In genomic region chr12:80374736-80375135, GRCm38 (mm10) we compare ENCODE assay signal across 33 mouse cellular contexts.
A peak's percentile ranks its signal among the peaks of the same experiment; 100 is the strongest.
DNase-seq lines count a peak whose midpoint lies in the region; ATAC-seq and TF ChIP-seq lines count a peak whose summit lies in the region.
"Had no signal": no experiment of that assay in that cellular context is flagged by ENCODE, and none has a peak within 500 bp of the region (broad histone marks: within the 10 kb centered on the region; RNA-seq: fewer than 3 reads in every experiment).

No protein-coding gene starts in this region.

- H3K9ac ChIP-seq in midbrain, embryonic 15.5 days, result no peak overlapping the region
- H3K9ac ChIP-seq: embryonic facial prominence, embryonic 13.5 days; forebrain, embryonic 13.5 days; forebrain, postnatal 0 days; heart, embryonic 15.5 days; hindbrain, embryonic 13.5 days; intestine, embryonic 15.5 days had no signal

- H3K4me1 ChIP-seq in embryonic fibroblast, embryonic 13.5 days (ENCODE audit: control insufficient read depth, insufficient read depth, low read length), result peaks cover 15% of the 10 kb centered on the region; the same call in 1 of the 2 replicates
- H3K4me1 ChIP-seq in midbrain, embryonic 15.5 days, result no peaks in the 10 kb centered on the region
- H3K4me1 ChIP-seq: intestine, embryonic 15.5 days had no signal

- no peak overlapping the region for H3K4me2 ChIP-seq in midbrain, embryonic 15.5 days
- H3K4me2 ChIP-seq: embryonic facial prominence, embryonic 13.5 days; forebrain, embryonic 13.5 days; heart, embryonic 11.5 days; heart, embryonic 15.5 days; hindbrain, embryonic 13.5 days; intestine, embryonic 15.5 days had no signal

- no peaks in the 10 kb centered on the region for H3K9me3 ChIP-seq in midbrain, embryonic 15.5 days
- H3K9me3 ChIP-seq: embryonic facial prominence, embryonic 10.5 days; embryonic facial prominence, embryonic 13.5 days; forebrain, embryonic 10.5 days; forebrain, embryonic 13.5 days; G1E; heart, embryonic 15.5 days; hindbrain, embryonic 10.5 days; hindbrain, embryonic 13.5 days; intestine, embryonic 15.5 days had no signal

- ATAC-seq in midbrain, embryonic 15.5 days (replicated peaks), result no peak
- ATAC-seq: forebrain, embryonic 13.5 days; forebrain, postnatal 0 days; hindbrain, embryonic 16.5 days; intestine, embryonic 15.5 days had no signal

- DNase-seq in adrenal gland, adult 2 months, result peak; percentile 29
- DNase-seq in adrenal gland, postnatal 10 days, result no peak
- peak; percentile 86 for DNase-seq in 3T3-L1 (ENCODE audit: low read depth, low spot score)
- peak; percentile 72 for DNase-seq in Muller cell, postnatal 12 days (ENCODE audit: inconsistent ontology term)
- no peak for DNase-seq in frontal cortex, adult 2 months (ENCODE audit: extremely low spot score in 1 of 2, low spot score in 1 of 2)
- DNase-seq in frontal cortex, postnatal 14 days (ENCODE audit: low spot score in 2 of 2), result no peak
- DNase-seq: adrenal gland, postnatal 14 days; cerebellum, adult 11-12 months; cerebellum, adult 8-10 months; cerebellum, postnatal 10 days; cerebellum, postnatal 36 days; embryo, embryonic 11 days; forebrain, postnatal 0 days; gastrocnemius, postnatal 10 days; gastrocnemius, postnatal 36 days; heart, postnatal 10 days; heart, postnatal 36 days; kidney, adult 18-20 months; kidney, adult 9 months had no signal

- TF ChIP-seq CTCF in embryonic fibroblast, embryonic 13.5 days (IDR thresholded peaks at IDR 0.05; ENCODE audit: borderline replicate concordance, insufficient read depth, low read length), result no peak

- H3K4me3 ChIP-seq in embryonic fibroblast, embryonic 13.5 days (ENCODE audit: insufficient read depth, low read length), result no peak overlapping the region
- no peak overlapping the region for H3K4me3 ChIP-seq in midbrain, embryonic 15.5 days
- H3K4me3 ChIP-seq: embryonic facial prominence, embryonic 10.5 days; embryonic facial prominence, embryonic 13.5 days; forebrain, embryonic 10.5 days; forebrain, embryonic 13.5 days; heart, embryonic 15.5 days; hindbrain, embryonic 10.5 days; hindbrain, embryonic 13.5 days; intestine, embryonic 15.5 days had no signal

- H3K27ac ChIP-seq in embryonic fibroblast, embryonic 13.5 days (ENCODE audit: insufficient read depth, low read length), result peak overlapping the region; percentile 75; the same call in 1 of the 2 replicates
- no peak overlapping the region for H3K27ac ChIP-seq in midbrain, embryonic 15.5 days
- H3K27ac ChIP-seq: embryonic facial prominence, embryonic 10.5 days; embryonic facial prominence, embryonic 13.5 days; forebrain, embryonic 10.5 days; forebrain, embryonic 13.5 days; heart, embryonic 15.5 days; hindbrain, embryonic 10.5 days; hindbrain, embryonic 13.5 days; intestine, embryonic 15.5 days had no signal

- no peak for TF ChIP-seq POLR2A in embryonic fibroblast, embryonic 13.5 days (IDR thresholded peaks at IDR 0.05; ENCODE audit: low read depth, low read length)

- no peaks in the 10 kb centered on the region for H3K27me3 ChIP-seq in midbrain, embryonic 15.5 days (replicated peaks)
- H3K27me3 ChIP-seq: CH12.LX; embryonic facial prominence, embryonic 13.5 days; forebrain, embryonic 13.5 days; heart, embryonic 15.5 days; hindbrain, embryonic 13.5 days; intestine, embryonic 15.5 days had no signal

- 92% methylated on average over 2 of the region's 2 CpGs for WGBS in midbrain, embryonic 15.5 days

- H3K36me3 ChIP-seq in midbrain, embryonic 15.5 days (replicated peaks), result peaks cover 11% of the 10 kb centered on the region; the same call in 1 of the 2 replicates

Comparison
In these comparisons a context has a peak if more than half of its experiments do, and no peak if none do; other contexts are left out.
1. DNase-seq: peak in adrenal gland, adult 2 months (single experiment), 3T3-L1 (single experiment) and Muller cell, postnatal 12 days (single experiment); none in adrenal gland, postnatal 10 days (single experiment), frontal cortex, adult 2 months (0 of 2) and frontal cortex, postnatal 14 days (0 of 2).